Mouse (Mus musculus) kidney, adult 2 months (tissue): ENCODE measurements around the gene Msl2.

ENCODE experiments used
- CTCF ChIP-seq: fragments of 200-500 bp; conservative IDR thresholded peaks from 2 replicates; pipeline ENCODE4 v1.5.1; 2011; ENCODE audit warnings: low read depth, mild to moderate bottlenecking, control low read depth, low read length, moderate library complexity, mixed read lengths; ENCODE audit not compliant: insufficient read depth, insufficient read length
- POLR2A ChIP-seq: fragments of 200-500 bp; IDR thresholded peaks from one replicate; pipeline ENCODE4 v1.6.1; 2011; ENCODE audit warnings: low read depth, low read length, control low read depth

DNA sequence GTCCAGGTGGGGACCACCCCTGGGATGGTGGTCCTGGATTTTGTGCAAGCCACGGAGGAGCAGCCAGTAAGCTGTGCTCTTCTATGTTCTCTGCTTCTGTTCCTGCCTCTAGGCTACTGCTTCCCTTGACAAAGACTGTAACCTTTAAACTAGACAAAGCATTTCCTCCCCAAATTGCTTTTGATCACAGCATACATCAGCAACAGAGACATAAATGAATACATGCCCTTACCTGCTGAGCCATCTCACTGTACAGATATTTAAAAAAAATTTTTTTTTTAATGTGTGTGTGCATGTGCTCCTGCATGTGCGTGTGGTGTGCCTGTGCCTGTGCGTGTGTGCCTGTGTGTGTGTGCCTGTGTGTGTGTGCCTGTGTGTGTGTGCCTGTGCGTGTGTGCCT is 16.7 kb upstream of the Msl2 start:
- TF ChIP-seq CTCF, result no peak
- no peak for TF ChIP-seq POLR2A
